Mouse (Mus musculus) erythroblast, embryonic 14.5 days (primary cell): ENCODE data around the gene Nek11.

ENCODE experiments used
- GATA1 ChIP-seq: IDR thresholded peaks from 2 replicates; pipeline ENCODE4 v1.6.1; 2012; ENCODE audit warnings: low read length, inconsistent platforms, mixed read lengths
- TAL1 ChIP-seq: IDR thresholded peaks from 3 replicates; pipeline ENCODE4 v1.6.1; 2012; ENCODE audit warnings: low read length, inconsistent platforms, mixed read lengths

DNA sequence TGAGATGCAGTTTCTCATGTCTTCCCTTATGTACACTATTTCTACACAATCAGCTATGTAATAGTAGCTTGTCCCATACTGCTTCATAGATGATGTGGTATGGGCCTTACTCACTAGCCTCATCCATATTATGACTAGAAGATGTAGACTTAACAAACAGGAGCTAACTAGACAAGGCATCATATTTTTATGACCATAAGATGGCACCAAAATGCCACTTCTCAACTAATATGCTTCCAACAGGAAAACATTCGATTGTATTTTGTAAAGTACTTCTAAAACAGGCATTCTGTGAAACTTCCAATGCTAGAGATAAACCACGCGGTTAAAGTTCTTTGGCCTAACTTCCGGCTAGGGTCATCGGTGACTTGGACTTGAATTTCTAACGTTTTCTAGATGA is 13.2 kb upstream of the Nek11 start:
- no peak for TF ChIP-seq GATA1
- no peak for TF ChIP-seq TAL1
